Mouse (Mus musculus) embryonic facial prominence, embryonic 11.5 days (tissue): Measurements from ENCODE around the gene Slc4a7. TPM values are rescaled to one million over a fixed set of nuclear protein-coding genes. Genes with fewer than 3 reads are reported as not detected.
"Not testable (repeated sequence)": the region's sequence is repeated elsewhere in the genome, so short reads cannot be mapped to it uniquely, and the experiment has no call there.

Experiments
- ATAC-seq: fragments of 200-750 bp; cut with Nextera tagmentation; replicated peaks from 2 replicates; pipeline ENCODE4 v1.8.0; 2017; ENCODE audit warnings: low read depth; ENCODE audit not compliant: insufficient number of reproducible peaks, low FRiP score, low TSS enrichment
- DNase-seq: peaks from one replicate; pipeline ENCODE4 v3.0.0-alpha.2; 2015; ENCODE audit warnings: low spot score
- H3K27ac ChIP-seq: fragments of 300-500 bp; sonication (generic); replicated peaks from 2 replicates; pipeline ENCODE4 v1.5.1; 2014; ENCODE audit warnings: mild to moderate bottlenecking, low read depth, low read length, control low read depth
- H3K27me3 ChIP-seq: fragments of 300-500 bp; sonication (generic); 2 replicates; pipeline ENCODE4 v1.6.1; 2014; ENCODE audit warnings: mild to moderate bottlenecking, low read length, moderate library complexity, mixed read lengths; ENCODE audit not compliant: control insufficient read depth, insufficient read depth
- H3K36me3 ChIP-seq: fragments of 300-500 bp; sonication (generic); replicated peaks from 2 replicates; pipeline ENCODE4 v1.6.1; 2014; ENCODE audit warnings: low read depth, mild to moderate bottlenecking, low read length, moderate library complexity, mixed read lengths; ENCODE audit not compliant: control insufficient read depth, insufficient read depth
- H3K4me1 ChIP-seq: fragments of 300-500 bp; sonication (generic); 2 replicates; pipeline ENCODE4 v1.6.1; 2014; ENCODE audit warnings: low read length, mixed read lengths; ENCODE audit not compliant: control insufficient read depth, insufficient read depth
- H3K4me2 ChIP-seq: fragments of 300-500 bp; sonication (generic); 2 replicates; pipeline ENCODE4 v1.6.1; 2014; ENCODE audit warnings: low read depth, mild to moderate bottlenecking, control low read depth, low read length, moderate library complexity
- H3K4me3 ChIP-seq: fragments of 300-500 bp; sonication (generic); 2 replicates; pipeline ENCODE4 v1.5.1; 2014; ENCODE audit warnings: low read depth, low read length, control low read depth
- H3K9ac ChIP-seq: fragments of 300-500 bp; sonication (generic); replicated peaks from 2 replicates; pipeline ENCODE4 v1.6.1; 2014; ENCODE audit warnings: mild to moderate bottlenecking, control low read depth, low read length
- H3K9me3 ChIP-seq: fragments of 300-500 bp; sonication (generic); replicated peaks from 2 replicates; pipeline ENCODE4 v1.6.1; 2016; ENCODE audit warnings: mild to moderate bottlenecking, low read length, inconsistent platforms, mixed read lengths; ENCODE audit not compliant: control insufficient read depth
- WGBS: fragments of 180-500 bp; shearing (Covaris S2); extraction: QIAGEN DNeasy Blood & Tissue Kit; methylation state at CpG from one replicate; pipeline ENCODE4 v1.1.7; 2014; 5-methylcytosine and 5-hydroxymethylcytosine counted together
- polyA plus RNA-seq: library from polyadenylated mRNA; unstranded; fragments of >200 nt; fragmentation: Nextera tagmentation; extraction: Ambion mirVana; gene quantifications from 2 replicates; pipeline ENCODE4 v1.2.1, GENCODE M21; 2014

Gene Slc4a7
- polyA plus RNA-seq, 1 experiment from 2014 or later = 17.0 TPM

DNA sequence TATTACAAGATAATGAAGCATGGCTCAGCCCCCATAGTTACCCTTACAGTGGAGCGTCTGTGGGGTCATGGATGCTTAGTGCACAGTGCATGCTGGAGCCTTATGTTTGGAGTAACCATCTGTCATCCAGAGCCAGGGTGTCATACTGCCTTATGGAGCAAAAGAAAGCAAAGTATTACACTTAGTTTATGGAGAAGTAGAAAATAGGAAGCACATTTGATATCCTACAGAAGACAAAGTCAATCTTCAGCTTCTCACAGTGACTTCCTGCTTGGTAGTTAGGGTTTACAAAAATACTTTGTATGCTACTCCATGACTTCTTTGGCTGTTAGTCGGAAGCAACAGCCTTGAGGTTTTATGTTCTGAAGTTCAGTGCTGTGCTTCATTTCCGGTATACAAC lies 98.7 kb downstream of the Slc4a7 start:
- DNase-seq = no peak
- WGBS = 91% methylated on average over 3 of the region's 3 CpGs
- no peak overlapping the region for H3K9ac ChIP-seq
- no peak for ATAC-seq
- no peaks in the 10 kb centered on the region for H3K27me3 ChIP-seq
- no peaks in the 10 kb centered on the region for H3K9me3 ChIP-seq
- no peaks in the 10 kb centered on the region for H3K36me3 ChIP-seq
- H3K27ac ChIP-seq = no peak overlapping the region
- H3K4me2 ChIP-seq = no peak overlapping the region
- H3K4me3 ChIP-seq = no peak overlapping the region
- no peaks in the 10 kb centered on the region for H3K4me1 ChIP-seq

DNA sequence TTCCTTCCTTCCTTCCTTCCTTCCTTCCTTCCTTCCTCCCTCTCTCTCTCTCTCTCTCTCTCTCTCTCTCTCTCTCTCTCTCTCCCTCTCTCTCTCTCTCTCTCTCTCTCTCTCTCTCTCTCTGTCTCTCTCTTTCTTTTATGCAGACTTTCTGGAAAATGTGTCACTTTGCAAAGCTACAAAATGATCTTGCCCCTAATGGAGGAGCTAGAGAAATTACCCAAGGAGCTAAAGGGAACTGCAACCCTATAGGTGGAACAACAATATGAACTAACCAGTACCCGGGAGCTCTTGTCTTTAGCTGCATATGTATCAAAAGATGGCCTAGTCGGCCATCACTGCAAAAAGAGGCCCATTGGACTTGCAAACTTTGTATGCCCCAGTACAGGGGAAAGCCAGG lies 101.0 kb downstream of the Slc4a7 start, which contains the start of gene Nek10:
Nek10 (plus strand) TSS at position 301 of the 400 bp plus-strand sequence.
- not testable (repeated sequence) for H3K36me3 ChIP-seq, H3K4me2 ChIP-seq

DNA sequence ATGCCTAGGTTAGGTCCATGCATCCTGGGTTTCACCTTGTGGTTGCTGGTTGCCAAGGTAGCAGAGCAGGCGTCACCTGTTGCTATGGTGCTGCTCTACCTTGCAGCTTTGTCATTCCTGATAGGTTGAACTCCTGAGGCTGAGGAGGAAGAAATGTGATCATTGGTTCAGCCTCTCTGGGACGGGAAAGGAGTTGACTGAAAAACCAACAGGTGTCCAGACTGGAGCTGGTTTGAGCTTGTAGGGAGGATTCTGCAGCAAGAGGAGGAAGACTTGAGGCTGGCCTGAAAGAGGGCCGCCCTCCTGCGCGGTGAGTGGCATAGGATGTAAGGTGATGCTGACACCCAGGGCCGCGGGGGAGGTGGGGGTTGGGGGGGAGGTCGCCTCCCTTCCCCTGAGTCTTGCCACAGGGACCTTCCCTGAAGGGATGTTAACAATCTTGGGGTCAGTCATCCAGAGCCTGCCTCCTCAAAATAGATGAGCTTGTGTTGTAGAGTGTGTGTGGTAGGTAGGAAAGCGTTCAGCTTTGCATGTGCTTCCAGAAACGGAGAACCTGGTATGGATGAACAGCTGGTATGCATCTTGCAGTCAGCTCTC lies 101.9 kb downstream of the Slc4a7 start:
- peak; percentile 58 for DNase-seq

More for the DNA sequence above, 101.0 kb downstream of the Slc4a7 start, which contains the start of gene Nek10:
- not testable (repeated sequence) for H3K9ac ChIP-seq, H3K4me1 ChIP-seq, H3K27ac ChIP-seq, H3K4me3 ChIP-seq, ATAC-seq, DNase-seq, H3K9me3 ChIP-seq, H3K27me3 ChIP-seq
- 80% methylated on average over 1 of the region's 2 CpGs for WGBS

DNA sequence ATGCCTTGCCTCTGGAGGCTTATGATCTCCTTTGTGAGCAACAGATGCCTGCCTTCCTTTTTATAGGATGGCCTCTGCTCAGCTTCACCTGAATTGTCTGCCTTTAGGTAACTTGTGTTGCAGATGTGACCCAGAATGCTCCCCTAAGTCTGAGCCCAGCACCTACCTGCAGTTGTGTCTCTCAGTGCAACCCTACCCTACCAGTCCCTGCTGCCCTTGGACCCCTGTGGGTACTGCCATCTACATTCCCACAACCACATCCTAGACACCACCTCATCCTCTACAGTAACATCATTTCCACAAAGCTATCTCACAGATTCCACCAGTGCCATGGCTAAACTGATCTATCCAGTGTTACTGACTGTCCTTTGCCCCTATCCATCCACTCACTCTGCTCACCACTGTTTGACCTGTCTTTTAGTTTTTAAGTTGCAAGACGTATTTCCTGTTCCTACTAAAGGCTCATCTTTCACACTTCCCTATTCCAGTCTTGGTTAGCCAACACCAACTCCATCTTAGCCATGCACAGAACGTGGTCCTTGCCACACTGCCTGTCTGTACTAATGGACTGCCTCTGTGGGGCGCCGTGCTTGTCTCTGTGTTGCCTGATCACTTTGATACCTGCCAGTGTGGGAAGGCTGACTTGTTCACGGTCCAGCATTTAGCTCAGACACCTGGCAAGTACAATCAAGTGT lies 102.6 kb downstream of the Slc4a7 start:
- H3K4me2 ChIP-seq = no peak overlapping the region

More for the DNA sequence above, 101.9 kb downstream of the Slc4a7 start:
- Histone ChIP-seq H3K27ac (no peak overlapping the region), H3K4me3 (no peak overlapping the region), H3K4me2 (no peak overlapping the region), H3K4me1 (no peaks in the 10 kb centered on the region), H3K27me3 (no peaks in the 10 kb centered on the region), H3K9ac (no peak overlapping the region), H3K36me3 (no peaks in the 10 kb centered on the region), H3K9me3 (no peaks in the 10 kb centered on the region)
- ATAC-seq = peak; percentile 92
- WGBS = 10% methylated on average over 10 of the region's 10 CpGs

DNA sequence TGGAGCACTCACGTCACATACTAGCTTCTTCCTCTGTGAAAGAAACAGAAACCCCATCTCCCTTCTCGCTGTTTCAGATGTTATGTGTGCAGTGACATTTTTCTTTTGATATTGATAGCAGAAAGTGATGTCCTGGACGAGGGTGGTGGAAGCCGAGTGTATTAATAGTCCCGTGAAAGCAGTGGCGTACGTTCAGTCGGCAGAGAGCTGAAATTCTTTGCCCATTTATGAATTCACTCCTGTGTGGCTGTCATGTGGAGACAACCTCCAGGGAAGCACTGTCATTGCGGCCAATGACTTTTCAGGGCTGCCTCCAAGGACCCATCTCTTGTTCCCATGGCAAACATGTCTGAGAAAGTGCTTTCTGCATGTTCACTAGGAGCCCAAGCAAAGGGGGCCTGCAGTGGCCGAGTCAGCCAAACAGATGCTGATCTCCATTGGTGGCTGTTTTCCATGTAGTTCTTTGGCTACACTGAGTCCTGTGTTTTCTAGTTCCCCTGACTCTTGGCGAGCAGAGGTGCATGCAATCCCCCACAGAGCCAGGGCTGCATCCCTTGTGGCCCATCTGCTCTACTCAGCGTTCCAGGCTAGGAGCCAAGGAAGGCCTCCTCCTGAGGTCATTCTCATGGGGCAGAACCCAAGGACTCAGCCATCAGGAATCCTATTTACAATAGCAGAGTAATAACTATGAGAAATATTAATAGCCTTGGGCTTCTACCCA lies 130.6 kb downstream of the Slc4a7 start:
- ATAC-seq (no peak), DNase-seq (no peak)
- WGBS = 84% methylated on average over 12 of the region's 12 CpGs
- Histone ChIP-seq H3K27me3 (no peaks in the 10 kb centered on the region), H3K9ac (no peak overlapping the region), H3K36me3 (no peaks in the 10 kb centered on the region), H3K4me2 (no peak overlapping the region), H3K4me3 (no peak overlapping the region), H3K27ac (no peak overlapping the region), H3K9me3 (no peaks in the 10 kb centered on the region), H3K4me1 (no peaks in the 10 kb centered on the region; the same call in 1 of the 2 replicates)

More for the DNA sequence above, 102.6 kb downstream of the Slc4a7 start:
- ATAC-seq = no peak
- H3K36me3 ChIP-seq = no peaks in the 10 kb centered on the region
- no peak for DNase-seq
- no peak overlapping the region for H3K4me3 ChIP-seq
- H3K27ac ChIP-seq = no peak overlapping the region
- no peaks in the 10 kb centered on the region for H3K9me3 ChIP-seq
- no peaks in the 10 kb centered on the region for H3K4me1 ChIP-seq
- H3K9ac ChIP-seq = no peak overlapping the region
- no peaks in the 10 kb centered on the region for H3K27me3 ChIP-seq
- WGBS = 70% methylated on average over 5 of the region's 5 CpGs

DNA sequence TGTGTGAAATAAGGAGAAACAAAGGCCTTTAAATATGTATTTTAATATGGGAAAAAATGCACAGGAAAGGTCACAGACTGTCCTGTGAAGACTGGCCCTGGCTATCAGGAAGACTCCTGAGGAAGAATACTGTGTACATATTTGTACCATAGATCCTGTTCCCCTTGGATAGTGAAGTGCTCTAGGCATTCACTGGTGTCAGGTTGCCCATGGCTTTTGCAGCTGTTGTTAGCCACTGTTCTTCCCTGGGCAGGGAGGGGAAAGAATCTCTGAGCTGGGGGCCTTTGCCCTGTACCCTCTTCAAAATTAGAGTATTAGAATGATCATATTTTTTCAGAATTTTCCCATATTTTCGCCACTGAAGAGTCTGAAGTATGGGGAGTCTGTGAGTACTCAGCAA lies 131.4 kb downstream of the Slc4a7 start:
- no peak overlapping the region for H3K9ac ChIP-seq
- H3K4me3 ChIP-seq = no peak overlapping the region
- WGBS = 74% methylated on average over 1 of the region's 1 CpGs
- H3K4me2 ChIP-seq = no peak overlapping the region
- no peaks in the 10 kb centered on the region for H3K36me3 ChIP-seq
- no peaks in the 10 kb centered on the region; the same call in 1 of the 2 replicates for H3K4me1 ChIP-seq
- DNase-seq (peak; percentile 1), ATAC-seq (no peak)
- no peaks in the 10 kb centered on the region for H3K27me3 ChIP-seq
- H3K9me3 ChIP-seq = no peaks in the 10 kb centered on the region
- no peak overlapping the region for H3K27ac ChIP-seq

DNA sequence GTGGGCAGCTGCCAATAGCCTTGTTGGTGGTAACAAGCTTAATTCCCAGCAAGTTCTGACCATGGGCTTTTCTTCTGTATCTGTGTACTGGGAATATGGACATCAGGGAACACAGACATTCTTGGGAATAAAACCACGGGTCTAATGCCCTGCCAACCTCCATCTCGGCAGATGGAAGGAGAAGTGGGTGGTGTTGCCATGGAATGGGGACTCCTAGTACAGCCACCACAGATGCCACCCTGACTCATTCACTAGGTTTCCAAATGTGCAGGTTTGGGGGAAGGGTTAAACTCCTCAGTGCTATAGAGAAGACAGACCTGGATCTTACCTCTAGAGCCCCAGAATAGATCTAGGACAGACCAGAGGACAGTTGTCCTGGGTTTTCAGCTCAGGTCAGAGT lies 132.2 kb downstream of the Slc4a7 start:
- Histone ChIP-seq H3K4me1 (no peaks in the 10 kb centered on the region; the same call in 1 of the 2 replicates), H3K27ac (no peak overlapping the region), H3K9me3 (no peaks in the 10 kb centered on the region), H3K4me3 (no peak overlapping the region), H3K36me3 (no peaks in the 10 kb centered on the region), H3K9ac (no peak overlapping the region), H3K27me3 (no peaks in the 10 kb centered on the region), H3K4me2 (no peak overlapping the region)
- WGBS = 83% methylated on average over 2 of the region's 2 CpGs
- no peak for DNase-seq
- ATAC-seq = no peak

DNA sequence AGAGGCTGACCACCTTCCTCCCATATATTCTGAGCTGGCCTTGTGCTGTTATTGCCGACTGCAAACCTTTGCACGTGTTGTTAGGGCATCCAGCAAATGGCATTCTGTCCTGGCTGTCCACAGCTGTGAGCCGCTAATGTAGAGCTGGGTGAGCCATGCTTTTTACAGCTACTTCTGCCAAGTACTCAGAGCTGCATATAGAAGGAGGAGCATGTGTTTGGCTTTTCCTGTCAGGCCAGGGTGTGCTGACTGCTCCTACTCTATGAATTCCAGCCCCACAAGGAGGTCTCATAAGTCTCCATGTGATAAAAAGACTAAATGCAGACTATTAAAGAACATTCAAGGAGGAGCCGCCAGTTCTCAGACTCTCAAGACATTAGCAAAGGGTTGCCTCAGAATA lies 135.5 kb downstream of the Slc4a7 start:
- no peak for DNase-seq
- H3K4me1 ChIP-seq = no peaks in the 10 kb centered on the region
- WGBS = 83% methylated on average over 4 of the region's 4 CpGs

More for the DNA sequence above, 135.5 kb downstream of the Slc4a7 start:
- no peaks in the 10 kb centered on the region for H3K36me3 ChIP-seq
- H3K4me3 ChIP-seq = no peak overlapping the region
- H3K27me3 ChIP-seq = no peaks in the 10 kb centered on the region
- no peak for ATAC-seq
- no peak overlapping the region for H3K4me2 ChIP-seq
- no peak overlapping the region for H3K9ac ChIP-seq
- no peak overlapping the region for H3K27ac ChIP-seq
- H3K9me3 ChIP-seq = no peaks in the 10 kb centered on the region
